ENCODE assay signal across 29 mouse cellular contexts in genomic region chr15:78937311-78937710, GRCm38 (mm10). TPM values are rescaled to one million over a fixed set of nuclear protein-coding genes. Genes with fewer than 3 reads are reported as not detected.
DNase-seq lines count a peak whose midpoint lies in the region; ATAC-seq and TF ChIP-seq lines count a peak whose summit lies in the region.
"Had no signal": no experiment of that assay in that cellular context is flagged by ENCODE, and none has a peak within 500 bp of the region (broad histone marks: within the 10 kb centered on the region; RNA-seq: fewer than 3 reads in every experiment).

No protein-coding gene starts in this region.

- no peak for DNase-seq in hindbrain, embryonic 11.5 days (ENCODE audit: low spot score)
- no peak for DNase-seq in ES-E14 (ENCODE audit: low read depth, low spot score)
- DNase-seq in liver, embryonic 14.5 days (ENCODE audit: low read depth in 3 of 3, low spot score in 3 of 3), result no peak
- no peak for DNase-seq in cerebellum, adult 9-10 months
- no peak for DNase-seq in right cerebral cortex, postnatal 14 days
- DNase-seq: adrenal gland, adult 2 months; cerebellum, adult 18-20 months; gastrocnemius, postnatal 25 days; heart, adult 18-20 months; heart, postnatal 10 days; kidney, adult 2 months; lung, adult 2 months; lung, postnatal 10 days; retina, postnatal 1 day; right cerebral cortex, postnatal 25 days had no signal

- no peak overlapping the region for H3K4me2 ChIP-seq in hindbrain, embryonic 13.5 days
- H3K4me2 ChIP-seq in hindbrain, embryonic 11.5 days (replicated peaks; ENCODE audit: low read depth, low read length), result no peak overlapping the region
- peak overlapping the region; percentile 96; the same call in 1 of the 2 replicates for H3K4me2 ChIP-seq in liver, embryonic 14.5 days (ENCODE audit: low read depth)
- H3K4me2 ChIP-seq: forebrain, embryonic 15.5 days; intestine, embryonic 15.5 days; midbrain, embryonic 15.5 days; stomach, embryonic 15.5 days had no signal

- 79% methylated on average over 10 of the region's 10 CpGs for WGBS in hindbrain, embryonic 13.5 days
- 90% methylated on average over 10 of the region's 10 CpGs for WGBS in hindbrain, embryonic 11.5 days
- 83% methylated on average over 10 of the region's 10 CpGs for WGBS in liver, embryonic 14.5 days (ENCODE audit: insufficient replicate concordance)

- peak overlapping the region; percentile 35 for H3K9ac ChIP-seq in hindbrain, embryonic 13.5 days
- H3K9ac ChIP-seq in hindbrain, embryonic 11.5 days (ENCODE audit: low read depth, low read length), result no peak overlapping the region
- 0 out of 2 replicates have a peak overlapping the region, but pooled peaks have one; percentile 3 for H3K9ac ChIP-seq in ES-E14 (ENCODE audit: insufficient read depth, low read depth, low read length, poor library complexity, severe bottlenecking)
- no peak overlapping the region for H3K9ac ChIP-seq in liver, embryonic 14.5 days (replicated peaks)
- H3K9ac ChIP-seq: forebrain, embryonic 15.5 days; heart, embryonic 13.5 days; intestine, embryonic 15.5 days; midbrain, embryonic 15.5 days; stomach, embryonic 15.5 days had no signal

- H3K27me3 ChIP-seq in hindbrain, embryonic 13.5 days, result no peaks in the 10 kb centered on the region
- H3K27me3 ChIP-seq in hindbrain, embryonic 11.5 days (ENCODE audit: control insufficient read depth, insufficient read depth, low read length), result no peaks in the 10 kb centered on the region
- H3K27me3 ChIP-seq in C2C12 (ENCODE audit: control insufficient read depth, insufficient read depth, insufficient read length), result no peaks in the 10 kb centered on the region
- no peaks in the 10 kb centered on the region for H3K27me3 ChIP-seq in liver, embryonic 14.5 days (ENCODE audit: control insufficient read depth, insufficient read depth, low read length)
- H3K27me3 ChIP-seq: forebrain, embryonic 15.5 days; heart, embryonic 13.5 days; intestine, embryonic 15.5 days; midbrain, embryonic 15.5 days; stomach, embryonic 15.5 days had no signal

- no peaks in the 10 kb centered on the region for H3K9me3 ChIP-seq in hindbrain, embryonic 13.5 days
- H3K9me3 ChIP-seq in hindbrain, embryonic 11.5 days (ENCODE audit: control insufficient read depth, low read length), result no peaks in the 10 kb centered on the region
- H3K9me3 ChIP-seq in ES-E14 (ENCODE audit: control insufficient read depth, insufficient read depth, low read depth, low read length), result no peaks in the 10 kb centered on the region
- no peaks in the 10 kb centered on the region for H3K9me3 ChIP-seq in liver, embryonic 14.5 days (ENCODE audit: control insufficient read depth, low read length)
- H3K9me3 ChIP-seq: forebrain, embryonic 15.5 days; G1E; heart, embryonic 13.5 days; hindbrain, embryonic 10.5 days; intestine, embryonic 15.5 days; midbrain, embryonic 10.5 days; midbrain, embryonic 15.5 days; stomach, embryonic 15.5 days had no signal

- H3ac ChIP-seq in C2C12 (ENCODE audit: control insufficient read depth, insufficient read length, low read depth), result peak overlapping the region; percentile 38

- in situ Hi-C loops in ES-E14 (cut with MboI; ENCODE audit: low sequenced_read_pairs in 2 of 2, unreplicated experiment in 2 of 2), result no loop called here

- TF ChIP-seq CTCF in C2C12 (IDR thresholded peaks at IDR 0.05; ENCODE audit: control insufficient read depth, insufficient read depth, insufficient read length), result no peak
- TF ChIP-seq CTCF in liver, embryonic 14.5 days (IDR thresholded peaks at IDR 0.05; ENCODE audit: low read depth), result no peak

- peaks cover 14% of the 10 kb centered on the region for H3K79me3 ChIP-seq in C2C12 (ENCODE audit: low read depth)

- peaks cover 24% of the 10 kb centered on the region for H3K79me2 ChIP-seq in C2C12 (ENCODE audit: control insufficient read depth, insufficient read depth)

- ATAC-seq in hindbrain, embryonic 13.5 days (ENCODE audit: low FRiP score), result no peak
- ATAC-seq in hindbrain, embryonic 11.5 days (ENCODE audit: low FRiP score), result no peak
- no peak for ATAC-seq in liver, embryonic 14.5 days (ENCODE audit: insufficient read depth)
- no peak for ATAC-seq in megakaryocyte progenitor cell, adult 5-6 weeks (replicated peaks; ENCODE audit: poor library complexity)
- ATAC-seq: activated CD4-positive, CD25-positive, alpha-beta regulatory T cell, adult 4 months; forebrain, embryonic 15.5 days; hindbrain, postnatal 0 days; intestine, embryonic 15.5 days; midbrain, embryonic 15.5 days had no signal

- no peak for TF ChIP-seq EP300 in liver, embryonic 14.5 days (IDR thresholded peaks at IDR 0.05; ENCODE audit: low read depth)

- H3K27ac ChIP-seq in hindbrain, embryonic 13.5 days, result no peak overlapping the region
- no peak overlapping the region for H3K27ac ChIP-seq in hindbrain, embryonic 11.5 days (ENCODE audit: low read depth, low read length)
- H3K27ac ChIP-seq in ES-E14 (ENCODE audit: insufficient read depth, low read depth, low read length, poor library complexity, severe bottlenecking), result no peak overlapping the region
- peak overlapping the region; percentile 51; the same call in 1 of the 2 replicates for H3K27ac ChIP-seq in liver, embryonic 14.5 days
- H3K27ac ChIP-seq: forebrain, embryonic 15.5 days; heart, embryonic 13.5 days; hindbrain, embryonic 10.5 days; hindbrain, postnatal 0 days; intestine, embryonic 15.5 days; macrophage; midbrain, embryonic 10.5 days; midbrain, embryonic 15.5 days; stomach, embryonic 15.5 days had no signal

- H3K4me3 ChIP-seq in hindbrain, embryonic 13.5 days, result no peak overlapping the region
- H3K4me3 ChIP-seq in hindbrain, embryonic 11.5 days (ENCODE audit: low read depth, low read length), result no peak overlapping the region
- H3K4me3 ChIP-seq in C2C12 (ENCODE audit: insufficient read depth, poor library complexity, severe bottlenecking) (no peak overlapping the region), ES-E14 (ENCODE audit: insufficient read depth in 1 of 2, low read depth in 1 of 2, low read length in 2 of 2, poor library complexity in 1 of 2, severe bottlenecking in 1 of 2) (peak overlapping the region in 1 of 2 experiments; percentile 15; a peak in 1 of 4 replicates)
- no peak overlapping the region for H3K4me3 ChIP-seq in liver, embryonic 14.5 days (ENCODE audit: insufficient read depth in 1 of 2, low read depth in 2 of 2, low read length in 2 of 2)
- H3K4me3 ChIP-seq: forebrain, embryonic 15.5 days; heart, embryonic 13.5 days; intestine, embryonic 15.5 days; midbrain, embryonic 10.5 days; midbrain, embryonic 15.5 days; stomach, embryonic 15.5 days had no signal

- H3K36me3 ChIP-seq in hindbrain, embryonic 13.5 days, result peaks cover 52% of the 10 kb centered on the region
- H3K36me3 ChIP-seq in hindbrain, embryonic 11.5 days (ENCODE audit: control insufficient read depth, insufficient read depth, low read length), result peaks cover 6% of the 10 kb centered on the region; the same call in 1 of the 2 replicates
- H3K36me3 ChIP-seq in C2C12 (ENCODE audit: control insufficient read depth, insufficient read depth) (peaks cover 60% of the 10 kb centered on the region), ES-E14 (ENCODE audit: control insufficient read depth, insufficient read depth, low read length, poor library complexity, severe bottlenecking) (peaks cover 47% of the 10 kb centered on the region)
- peaks cover 29% of the 10 kb centered on the region for H3K36me3 ChIP-seq in liver, embryonic 14.5 days (replicated peaks; ENCODE audit: control insufficient read depth, insufficient read depth, low read depth)

- H3K4me1 ChIP-seq in hindbrain, embryonic 13.5 days (replicated peaks), result peaks cover 27% of the 10 kb centered on the region
- H3K4me1 ChIP-seq in hindbrain, embryonic 11.5 days (replicated peaks; ENCODE audit: control insufficient read depth, insufficient read depth, low read length), result no peaks in the 10 kb centered on the region
- H3K4me1 ChIP-seq in ES-E14 (ENCODE audit: control insufficient read depth in 2 of 2, insufficient read depth in 2 of 2, low read length in 2 of 2, poor library complexity in 1 of 2), result peaks cover 0 to 15% of the 10 kb centered on the region in 2 experiments; a peak in 1 of 4 replicates
- H3K4me1 ChIP-seq in liver, embryonic 14.5 days (replicated peaks; ENCODE audit: control insufficient read depth in 2 of 2, insufficient read depth in 2 of 2, low read length in 1 of 2), result peaks cover 19 to 20% of the 10 kb centered on the region in 2 experiments

RNA-seq across cellular contexts. Expression of gene Nol12, which starts 2.6 kb away (rescaled TPM):
- 57.4 and 62.3 TPM in 2 replicates for polyA plus RNA-seq in hindbrain, embryonic 13.5 days (2015; fragmentation: Nextera tagmentation; extraction: Ambion mirVana)
- polyA plus RNA-seq in hindbrain, embryonic 11.5 days (2014; fragmentation: Nextera tagmentation; extraction: Ambion mirVana), result 61.1 and 64.4 TPM in 2 replicates
- polyA plus RNA-seq in C2C12 (2012; fragmentation: generic; extraction: Trizol), result 108 TPM
- total RNA-seq in ES-E14 (2012; rRNA removed), result 26.1 and 26.6 TPM in 2 replicates
- 7.9 and 17.5 TPM in 2 replicates for polyA plus RNA-seq in liver, embryonic 14.5 days (2012; rRNA removed)
- 31.9 and 32.7 TPM in 2 replicates for polyA plus RNA-seq in liver, embryonic 14.5 days (2014; fragmentation: Nextera tagmentation; extraction: Ambion mirVana)
- 38.7 and 47.6 TPM in 2 replicates for total RNA-seq in megakaryocyte progenitor cell, adult 5-6 weeks (2015)
- total RNA-seq in megakaryocyte progenitor cell, adult 5-6 weeks (2017), result 19.9 and 25.2 TPM in 2 replicates

RNA-seq across cellular contexts. Expression of gene Triobp, which starts 10.2 kb away (rescaled TPM):
- polyA plus RNA-seq in hindbrain, embryonic 13.5 days (2015; fragmentation: Nextera tagmentation; extraction: Ambion mirVana), result 31.6 and 36.6 TPM in 2 replicates
- 38.1 and 45.4 TPM in 2 replicates for polyA plus RNA-seq in hindbrain, embryonic 11.5 days (2014; fragmentation: Nextera tagmentation; extraction: Ambion mirVana)
- 35.7 TPM for polyA plus RNA-seq in C2C12 (2012; fragmentation: generic; extraction: Trizol)
- total RNA-seq in ES-E14 (2012; rRNA removed), result 30.6 and 33.8 TPM in 2 replicates
- polyA plus RNA-seq in liver, embryonic 14.5 days (2012; rRNA removed), result 16.1 and 17.0 TPM in 2 replicates
- polyA plus RNA-seq in liver, embryonic 14.5 days (2014; fragmentation: Nextera tagmentation; extraction: Ambion mirVana), result 12.3 and 13.6 TPM in 2 replicates
- 66.0 and 71.4 TPM in 2 replicates for total RNA-seq in megakaryocyte progenitor cell, adult 5-6 weeks (2015)
- 20.7 and 26.0 TPM in 2 replicates for total RNA-seq in megakaryocyte progenitor cell, adult 5-6 weeks (2017)

RNA-seq across cellular contexts. Expression of gene Lgals1, which starts 10.8 kb away (rescaled TPM):
- 193 and 202 TPM in 2 replicates for polyA plus RNA-seq in hindbrain, embryonic 13.5 days (2015; fragmentation: Nextera tagmentation; extraction: Ambion mirVana)
- 390 and 438 TPM in 2 replicates for polyA plus RNA-seq in hindbrain, embryonic 11.5 days (2014; fragmentation: Nextera tagmentation; extraction: Ambion mirVana)
- polyA plus RNA-seq in C2C12 (2012; fragmentation: generic; extraction: Trizol), result 18,755 TPM
- 541 and 1,081 TPM in 2 replicates for total RNA-seq in ES-E14 (2012; rRNA removed)
- 447 and 459 TPM in 2 replicates for polyA plus RNA-seq in liver, embryonic 14.5 days (2012; rRNA removed)
- polyA plus RNA-seq in liver, embryonic 14.5 days (2014; fragmentation: Nextera tagmentation; extraction: Ambion mirVana), result 641 and 675 TPM in 2 replicates
- 480 and 550 TPM in 2 replicates for total RNA-seq in megakaryocyte progenitor cell, adult 5-6 weeks (2015)
- total RNA-seq in megakaryocyte progenitor cell, adult 5-6 weeks (2017), result 648 and 851 TPM in 2 replicates

RNA-seq across cellular contexts. Expression of gene Pdxp, which starts 23.6 kb away (rescaled TPM):
- polyA plus RNA-seq in hindbrain, embryonic 13.5 days (2015; fragmentation: Nextera tagmentation; extraction: Ambion mirVana), result 62.7 and 64.3 TPM in 2 replicates
- polyA plus RNA-seq in hindbrain, embryonic 11.5 days (2014; fragmentation: Nextera tagmentation; extraction: Ambion mirVana), result 34.8 and 35.2 TPM in 2 replicates
- polyA plus RNA-seq in C2C12 (2012; fragmentation: generic; extraction: Trizol), result 25.1 TPM
- total RNA-seq in ES-E14 (2012; rRNA removed), result 15.8 and 19.7 TPM in 2 replicates
- polyA plus RNA-seq in liver, embryonic 14.5 days (2012; rRNA removed), result 9.3 and 9.7 TPM in 2 replicates
- polyA plus RNA-seq in liver, embryonic 14.5 days (2014; fragmentation: Nextera tagmentation; extraction: Ambion mirVana), result 6.4 and 7.8 TPM in 2 replicates
- 9.5 and 12.8 TPM in 2 replicates for total RNA-seq in megakaryocyte progenitor cell, adult 5-6 weeks (2015)
- total RNA-seq in megakaryocyte progenitor cell, adult 5-6 weeks (2017), result 5.0 and 8.8 TPM in 2 replicates

RNA-seq across cellular contexts. Expression of gene Sh3bp1, which starts 37.7 kb away (rescaled TPM):
- 3.8 and 4.5 TPM in 2 replicates for polyA plus RNA-seq in hindbrain, embryonic 13.5 days (2015; fragmentation: Nextera tagmentation; extraction: Ambion mirVana)
- polyA plus RNA-seq in hindbrain, embryonic 11.5 days (2014; fragmentation: Nextera tagmentation; extraction: Ambion mirVana), result 11.8 and 12.4 TPM in 2 replicates
- polyA plus RNA-seq in C2C12 (2012; fragmentation: generic; extraction: Trizol), result 23.4 TPM
- total RNA-seq in ES-E14 (2012; rRNA removed), result 10.5 and 17.3 TPM in 2 replicates
- 22.2 and 23.2 TPM in 2 replicates for polyA plus RNA-seq in liver, embryonic 14.5 days (2012; rRNA removed)
- polyA plus RNA-seq in liver, embryonic 14.5 days (2014; fragmentation: Nextera tagmentation; extraction: Ambion mirVana), result 13.3 and 15.3 TPM in 2 replicates
- total RNA-seq in megakaryocyte progenitor cell, adult 5-6 weeks (2015), result 42.5 and 55.8 TPM in 2 replicates
- total RNA-seq in megakaryocyte progenitor cell, adult 5-6 weeks (2017), result 18.9 and 22.9 TPM in 2 replicates

Comparison
In these comparisons a context has a peak if more than half of its experiments do, and no peak if none do; other contexts are left out.
1. H3K9ac ChIP-seq: peak in hindbrain, embryonic 13.5 days (single experiment) and ES-E14 (single experiment); none in hindbrain, embryonic 11.5 days (single experiment) and liver, embryonic 14.5 days (single experiment).
2. RNA of gene Lgals1, which starts 10.8 kb away (polyA plus RNA-seq): 18,755 TPM in C2C12 (single experiment); 447 to 675 TPM in liver, embryonic 14.5 days, 390 to 438 TPM in hindbrain, embryonic 11.5 days and 193 to 202 TPM in hindbrain, embryonic 13.5 days; every median in the first group is over 10 times any median in the second.